Mouse (Mus musculus) stomach, postnatal 0 days (tissue): ENCODE measurements at regions not wholly inside any gene's neighbourhood (a gene's known extent, or its start where the extent isn't known, plus 50 kb on each side); places are given as distances from the start of the nearest gene placed in this dataset.

Source experiments
- ATAC-seq: fragments of 200-750 bp; cut with Nextera tagmentation; 2 replicates; pipeline ENCODE4 v1.8.0; 2017; ENCODE audit not compliant: low FRiP score, low TSS enrichment
- DNase-seq: peaks from one replicate; pipeline ENCODE4 v3.0.0-alpha.2; 2016; ENCODE audit warnings: low spot score
- H3K27ac ChIP-seq: fragments of 300-500 bp; sonication (generic); replicated peaks from 2 replicates; pipeline ENCODE4 v1.5.1; 2014; ENCODE audit warnings: mild to moderate bottlenecking, control low read depth
- H3K27me3 ChIP-seq: fragments of 300-500 bp; sonication (generic); 2 replicates; pipeline ENCODE4 v1.6.1; 2014; ENCODE audit warnings: low read length; ENCODE audit not compliant: control insufficient read depth, insufficient read depth
- H3K36me3 ChIP-seq: fragments of 300-500 bp; sonication (generic); 2 replicates; pipeline ENCODE4 v1.6.1; 2014; ENCODE audit warnings: low read length, mixed read lengths; ENCODE audit not compliant: control insufficient read depth, insufficient read depth
- H3K4me1 ChIP-seq: fragments of 300-500 bp; sonication (generic); replicated peaks from 2 replicates; pipeline ENCODE4 v1.6.1; 2014; ENCODE audit warnings: antibody characterized with exemption; ENCODE audit not compliant: control insufficient read depth, insufficient read depth
- H3K4me2 ChIP-seq: fragments of 300-500 bp; sonication (generic); replicated peaks from 2 replicates; pipeline ENCODE4 v1.6.1; 2014; ENCODE audit warnings: low read depth, mild to moderate bottlenecking, control low read depth, moderate library complexity
- H3K4me3 ChIP-seq: fragments of 300-500 bp; sonication (generic); 2 replicates; pipeline ENCODE4 v1.5.1; 2014; ENCODE audit warnings: low read depth, low read length, control low read depth
- H3K9ac ChIP-seq: fragments of 300-500 bp; sonication (generic); 2 replicates; pipeline ENCODE4 v1.6.1; 2014; ENCODE audit warnings: mild to moderate bottlenecking, low read length, control low read depth, mixed read lengths
- H3K9me3 ChIP-seq: fragments of 300-500 bp; sonication (generic); 2 replicates; pipeline ENCODE4 v1.6.1; 2016; ENCODE audit warnings: low read length; ENCODE audit not compliant: control insufficient read depth
- CTCF ChIP-seq: IDR thresholded peaks from 2 replicates; pipeline ENCODE4 v1.5.1; 2016; ENCODE audit warnings: antibody characterized with exemption, low read depth, mild to moderate bottlenecking, moderate library complexity
- EP300 ChIP-seq: optimal IDR thresholded peaks from 2 replicates; pipeline ENCODE3; 2016; ENCODE audit warnings: antibody characterized with exemption
- WGBS: fragments of 180-500 bp; shearing (Covaris S2); extraction: QIAGEN DNeasy Blood & Tissue Kit; methylation state at CpG from one replicate; pipeline ENCODE4 v1.1.7; 2014; 5-methylcytosine and 5-hydroxymethylcytosine counted together

DNA sequence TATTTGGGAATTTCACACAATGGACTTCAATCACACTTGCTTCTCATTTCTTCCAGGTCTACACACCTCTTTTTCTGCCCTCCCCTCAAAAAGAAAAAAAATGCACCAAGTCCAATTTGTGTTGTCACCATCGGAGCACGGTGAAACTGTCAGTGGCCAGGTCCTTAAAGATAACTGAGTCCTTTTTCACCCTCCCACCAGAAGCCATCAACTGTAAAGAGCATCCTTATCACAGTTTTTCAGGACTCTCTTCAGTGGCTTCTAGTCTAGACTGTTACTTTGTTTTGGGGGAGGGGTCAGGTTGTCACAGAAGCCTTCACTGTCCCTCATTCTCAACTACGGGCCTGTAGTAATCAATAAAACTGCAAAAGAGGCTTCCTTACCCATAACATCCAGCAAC, 91.5 kb upstream of the Zdhhc15 start:
- DNase-seq (no peak), ATAC-seq (no peak)
- WGBS = 85% methylated on average over 3 of the region's 3 CpGs
- H3K4me3 ChIP-seq = no peak overlapping the region
- no peaks in the 10 kb centered on the region for H3K4me1 ChIP-seq
- H3K27ac ChIP-seq = no peak overlapping the region
- H3K4me2 ChIP-seq = no peak overlapping the region
- no peaks in the 10 kb centered on the region for H3K36me3 ChIP-seq
- H3K27me3 ChIP-seq = no peaks in the 10 kb centered on the region
- H3K9ac ChIP-seq = no peak overlapping the region
- no peaks in the 10 kb centered on the region for H3K9me3 ChIP-seq
- TF ChIP-seq CTCF = no peak
- no peak for TF ChIP-seq EP300

DNA sequence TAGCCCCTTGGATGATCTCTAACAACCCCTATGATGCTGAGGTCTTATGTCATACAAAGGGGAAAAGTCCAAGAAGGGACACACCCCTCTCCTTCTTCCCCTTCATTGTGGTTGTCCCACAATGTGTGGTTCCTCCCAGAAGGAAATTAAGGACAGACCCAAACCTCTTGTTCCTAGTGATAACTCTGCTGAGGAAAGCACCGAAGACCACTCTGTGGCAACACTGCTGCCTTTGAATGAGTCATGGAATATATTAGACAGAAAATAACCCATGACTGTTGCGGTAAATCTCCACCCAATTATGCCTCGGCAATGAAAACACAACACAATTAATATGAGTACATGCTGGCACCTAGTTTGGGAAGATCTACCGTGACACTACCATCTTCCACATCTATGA, 89.4 kb upstream of the Zdhhc15 start:
- Histone ChIP-seq H3K27me3 (no peaks in the 10 kb centered on the region), H3K9me3 (no peaks in the 10 kb centered on the region), H3K27ac (no peak overlapping the region), H3K4me1 (no peaks in the 10 kb centered on the region), H3K4me2 (no peak overlapping the region), H3K4me3 (no peak overlapping the region), H3K36me3 (no peaks in the 10 kb centered on the region), H3K9ac (no peak overlapping the region)
- DNase-seq (no peak), ATAC-seq (no peak)
- TF ChIP-seq EP300 (no peak), CTCF (no peak)
- WGBS = 75% methylated on average over 4 of the region's 4 CpGs

DNA sequence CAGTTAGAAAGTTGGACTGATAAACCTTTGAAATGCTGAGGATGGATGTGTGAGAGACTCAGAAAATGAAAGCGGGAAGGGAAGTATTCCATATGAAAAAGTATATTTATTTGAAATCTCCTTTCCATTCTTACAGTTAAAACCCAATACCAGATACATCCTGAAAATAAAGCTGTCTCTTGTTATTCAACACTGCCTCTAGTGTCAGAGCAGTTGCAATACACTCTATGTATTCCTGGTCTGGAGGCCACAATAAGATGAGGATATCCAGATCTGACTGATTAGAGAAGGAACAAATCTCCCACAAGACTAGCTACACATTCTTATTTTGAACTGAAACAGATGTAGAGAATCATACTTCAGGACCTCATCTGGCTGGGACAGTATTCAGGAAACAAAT, 78.5 kb upstream of the Zdhhc15 start:
- no peaks in the 10 kb centered on the region for H3K27me3 ChIP-seq
- no peak overlapping the region for H3K4me2 ChIP-seq
- no peaks in the 10 kb centered on the region for H3K9me3 ChIP-seq
- no peak for TF ChIP-seq EP300
- peak; percentile 64 for TF ChIP-seq CTCF
- H3K9ac ChIP-seq = no peak overlapping the region
- H3K4me1 ChIP-seq = no peaks in the 10 kb centered on the region
- ATAC-seq (no peak), DNase-seq (no peak)
- no peak overlapping the region for H3K27ac ChIP-seq
- WGBS = 64% methylated on average over 1 of the region's 1 CpGs
- H3K36me3 ChIP-seq = no peaks in the 10 kb centered on the region
- no peak overlapping the region for H3K4me3 ChIP-seq
